Mouse (Mus musculus): ENCODE results near the gene Qrich2. TPM values are rescaled to one million over a fixed set of nuclear protein-coding genes. Genes with fewer than 3 reads are reported as not detected.

Qrich2 gene
- 0.15 and 0.16 TPM in 2 replicates for polyA plus RNA-seq (2012; rRNA removed)

GRCm38 (mm10) chr11:116466141-116466540 is at the start of gene Qrich2:
Gene Qrich2 (minus strand): TSS chr11:116466241.

GRCm38 (mm10) chr11:116493795-116494252 is 27.8 kb upstream of the Qrich2 start, which contains the start of gene Prpsap1:
Gene Prpsap1 (minus strand): TSS chr11:116494202.

GRCm38 (mm10) chr11:116433356-116434286 is 32.4 kb downstream of the Qrich2 start, which contains the start of gene Ubald2:
Gene Ubald2 (plus strand): TSS chr11:116434094.

GRCm38 (mm10) chr11:116412904-116413630 is 53.0 kb downstream of the Qrich2 start, which contains the start of gene Rnf157:
Gene Rnf157 (minus strand): TSS chr11:116413032.

Other genes with a start within 250 kb of the Qrich2 start
- gene Evpl, start 228.2 kb downstream of the Qrich2 start, polyA plus RNA-seq (2012; rRNA removed), result 18.9 and 19.2 TPM in 2 replicates
- 18.6 and 18.9 TPM in 2 replicates for gene Srp68, start 192.0 kb downstream of the Qrich2 start, polyA plus RNA-seq (2012; rRNA removed)
- gene Galr2, start 185.3 kb downstream of the Qrich2 start, polyA plus RNA-seq (2012; rRNA removed), result 3.1 and 5.7 TPM in 2 replicates
- gene Exoc7, start 159.0 kb downstream of the Qrich2 start, polyA plus RNA-seq (2012; rRNA removed), result 12.6 and 12.9 TPM in 2 replicates
- 0.15 and 0.68 TPM in 2 replicates for gene Foxj1, start 130.8 kb downstream of the Qrich2 start, polyA plus RNA-seq (2012; rRNA removed)
- gene Rnf157, start 53.2 kb downstream of the Qrich2 start, polyA plus RNA-seq (2012; rRNA removed), result 0.94 and 1.5 TPM in 2 replicates
- 179 and 252 TPM in 2 replicates for gene Ubald2, start 32.1 kb downstream of the Qrich2 start, polyA plus RNA-seq (2012; rRNA removed)
- gene Prpsap1, start 28.0 kb upstream of the Qrich2 start, polyA plus RNA-seq (2012; rRNA removed), result 66.8 and 174 TPM in 2 replicates
- gene Sphk1, start 64.7 kb upstream of the Qrich2 start, polyA plus RNA-seq (2012; rRNA removed), result 5.5 and 6.2 TPM in 2 replicates
- gene Ube2o, start 115.2 kb upstream of the Qrich2 start, polyA plus RNA-seq (2012; rRNA removed), result 7.3 and 8.5 TPM in 2 replicates
- 0.06 and 0.21 TPM in 2 replicates for gene Aanat, start 120.2 kb upstream of the Qrich2 start, polyA plus RNA-seq (2012; rRNA removed)
- 19.1 and 19.6 TPM in 2 replicates for gene Rhbdf2, start 160.8 kb upstream of the Qrich2 start, polyA plus RNA-seq (2012; rRNA removed)
- 0.45 and 0.75 TPM in 2 replicates for gene Prcd, start 187.3 kb upstream of the Qrich2 start, polyA plus RNA-seq (2012; rRNA removed)
- gene Cygb, start 188.1 kb upstream of the Qrich2 start, polyA plus RNA-seq (2012; rRNA removed), result 21.5 and 28.4 TPM in 2 replicates

All from stomach, adult 2 months (tissue).